Mouse (Mus musculus) kidney, adult 2 months (tissue): Measurements from ENCODE around the gene Mrps27. TPM values are rescaled to one million over a fixed set of nuclear protein-coding genes. Genes with fewer than 3 reads are reported as not detected.

ENCODE experiments used
- DNase-seq: peaks from one replicate; pipeline ENCODE4 v3.0.0; 2021
- H3K27ac ChIP-seq: fragments of 200-500 bp; 2 replicates; pipeline ENCODE4 v1.5.1; 2012; ENCODE audit warnings: low read depth, low read length, control low read depth, inconsistent platforms; ENCODE audit not compliant: insufficient read depth
- H3K27me3 ChIP-seq: fragments of 200-500 bp; replicated peaks from 2 replicates; pipeline ENCODE4 v1.6.1; 2012; ENCODE audit warnings: mild to moderate bottlenecking, moderate library complexity, low read length, inconsistent platforms; ENCODE audit not compliant: control insufficient read depth, insufficient read depth
- H3K36me3 ChIP-seq: fragments of 200-500 bp; 2 replicates; pipeline ENCODE4 v1.6.1; 2012; ENCODE audit warnings: mild to moderate bottlenecking, moderate library complexity, low read length, inconsistent platforms; ENCODE audit not compliant: control insufficient read depth, insufficient read depth
- H3K4me1 ChIP-seq: fragments of 200-500 bp; 2 replicates; pipeline ENCODE4 v1.6.1; 2011; ENCODE audit warnings: low read length; ENCODE audit not compliant: control insufficient read depth, insufficient read depth
- H3K4me3 ChIP-seq: fragments of 200-500 bp; 2 replicates; pipeline ENCODE4 v1.5.1; 2011; ENCODE audit warnings: mild to moderate bottlenecking, low read depth, low read length, control low read depth; ENCODE audit not compliant: insufficient read depth
- CTCF ChIP-seq: fragments of 200-500 bp; conservative IDR thresholded peaks from 2 replicates; pipeline ENCODE4 v1.5.1; 2011; ENCODE audit warnings: low read depth, mild to moderate bottlenecking, control low read depth, low read length, moderate library complexity, mixed read lengths; ENCODE audit not compliant: insufficient read depth, insufficient read length
- POLR2A ChIP-seq: fragments of 200-500 bp; IDR thresholded peaks from one replicate; pipeline ENCODE4 v1.6.1; 2011; ENCODE audit warnings: low read depth, low read length, control low read depth
- WGBS: fragments of 180-500 bp; shearing (Covaris S2); methylation state at CpG from one replicate; pipeline ENCODE4 v1.1.7; 2018; 5-methylcytosine and 5-hydroxymethylcytosine counted together
- polyA plus RNA-seq: library from polyadenylated mRNA; depleted of rRNA; stranded (reverse); fragments of >200 nt; gene quantifications from 2 replicates; pipeline ENCODE4 v1.2.3, GENCODE M21; 2012

The Mrps27 gene
- polyA plus RNA-seq, 1 experiment, result 26.7 TPM

GRCm38 (mm10) chr13:99442434-99443249, 98.1 kb downstream of the Mrps27 start:
- TF ChIP-seq CTCF (no peak), POLR2A (no peak)
- peak; percentile 41 for DNase-seq
- H3K4me3 ChIP-seq, result no peak overlapping the region
- no peak overlapping the region for H3K27ac ChIP-seq
- H3K27me3 ChIP-seq, result no peaks in the 10 kb centered on the region
- 83% methylated on average over 12 of the region's 12 CpGs for WGBS
- 0 out of 2 replicates have a peak, but pooled peaks cover 3% of the 10 kb centered on the region for H3K4me1 ChIP-seq
- H3K36me3 ChIP-seq, result no peaks in the 10 kb centered on the region

- 82% methylated on average over 7 of the region's 7 CpGs for WGBS
- no peaks in the 10 kb centered on the region for H3K27me3 ChIP-seq
- no peak for DNase-seq
- TF ChIP-seq POLR2A (no peak), CTCF (no peak)
- no peak overlapping the region for H3K27ac ChIP-seq
- no peak overlapping the region for H3K4me3 ChIP-seq
- no peaks in the 10 kb centered on the region for H3K36me3 ChIP-seq
- 0 out of 2 replicates have a peak, but pooled peaks cover 3% of the 10 kb centered on the region for H3K4me1 ChIP-seq
These were observed 99.0 kb downstream of the Mrps27 start for GRCm38 (mm10) chr13:99443484-99444175.

- TF ChIP-seq POLR2A, result no peak
- no peak for TF ChIP-seq CTCF
- no peaks in the 10 kb centered on the region for H3K27me3 ChIP-seq
- 0 out of 2 replicates have a peak, but pooled peaks cover 3% of the 10 kb centered on the region for H3K4me1 ChIP-seq
- H3K4me3 ChIP-seq, result no peak overlapping the region
- no peak overlapping the region for H3K27ac ChIP-seq
- no peaks in the 10 kb centered on the region for H3K36me3 ChIP-seq
- no peak for DNase-seq
- WGBS, result 13% methylated on average over 10 of the region's 10 CpGs
These were observed 99.9 kb downstream of the Mrps27 start for GRCm38 (mm10) chr13:99444431-99444871.

- Histone ChIP-seq H3K27me3 (no peaks in the 10 kb centered on the region), H3K4me3 (no peak overlapping the region), H3K27ac (no peak overlapping the region), H3K36me3 (no peaks in the 10 kb centered on the region), H3K4me1 (0 out of 2 replicates have a peak, but pooled peaks cover 3% of the 10 kb centered on the region)
- DNase-seq, result no peak
- WGBS, result 9% methylated on average over 6 of the region's 6 CpGs
- TF ChIP-seq POLR2A (no peak), CTCF (no peak)
These were observed 100.3 kb downstream of the Mrps27 start for GRCm38 (mm10) chr13:99444880-99445279.

- H3K36me3 ChIP-seq, result no peaks in the 10 kb centered on the region
- no peak overlapping the region for H3K27ac ChIP-seq
- no peaks in the 10 kb centered on the region for H3K27me3 ChIP-seq
- WGBS, result 87% methylated on average over 7 of the region's 7 CpGs
- H3K4me1 ChIP-seq, result 0 out of 2 replicates have a peak, but pooled peaks cover 3% of the 10 kb centered on the region
- H3K4me3 ChIP-seq, result no peak overlapping the region
- no peak for DNase-seq
- TF ChIP-seq CTCF, result no peak
- no peak for TF ChIP-seq POLR2A
These were observed 102.4 kb downstream of the Mrps27 start for GRCm38 (mm10) chr13:99447002-99447401.

- no peaks in the 10 kb centered on the region for H3K27me3 ChIP-seq
- no peaks in the 10 kb centered on the region for H3K36me3 ChIP-seq
- H3K4me1 ChIP-seq, result 0 out of 2 replicates have a peak, but pooled peaks cover 3% of the 10 kb centered on the region
- H3K27ac ChIP-seq, result no peak overlapping the region
- no peak for DNase-seq
- TF ChIP-seq CTCF (no peak), POLR2A (no peak)
- WGBS, result 69% methylated on average over 11 of the region's 11 CpGs
- H3K4me3 ChIP-seq, result no peak overlapping the region
These were observed 103.0 kb downstream of the Mrps27 start for GRCm38 (mm10) chr13:99447403-99448199.
